Mouse (Mus musculus) Patski (cell line): ENCODE measurements around the gene Kif1b. TPM values are rescaled to one million over a fixed set of nuclear protein-coding genes. Genes with fewer than 3 reads are reported as not detected.
A peak's percentile ranks its signal among the peaks of the same experiment; 100 is the strongest.
"Not testable (repeated sequence)": the region's sequence is repeated elsewhere in the genome, so short reads cannot be mapped to it uniquely, and the experiment has no call there.

ENCODE experiments used
- ATAC-seq: fragments of 100-300 bp; one replicate; pipeline ENCODE4 v1.8.0; 2021
- CTCF ChIA-PET: fragments of 350-600 bp; sonication (Branson Sonifier 250); formaldehyde crosslinking; loops from one replicate; lab custom pipeline; 2022; ENCODE audit warnings: inconsistent platforms; lab: Charles Lee
- POLR2A ChIA-PET: fragments of 350-600 bp; sonication (Branson Sonifier 250); formaldehyde crosslinking; loops from one replicate; lab custom pipeline; 2022; ENCODE audit warnings: antibody characterized with exemption, inconsistent platforms; lab: Charles Lee
- DNase-seq: peaks from one replicate; pipeline ENCODE4 v3.0.0-alpha.2; 2011; ENCODE audit warnings: low read depth, low spot score
- H3K27me3 ChIP-seq: fragments of 371-371 bp; one replicate; pipeline ENCODE4 v1.5.1; 2021
- CTCF ChIP-seq: fragments of 100-300 bp; IDR thresholded peaks from one replicate; pipeline ENCODE4 v1.5.1; 2021
- in situ Hi-C: fragments of 300-500 bp; cut with MboI; formaldehyde crosslinking; loops from 3 replicates; pipeline ENCODE4 v1.11.1; 2018; ENCODE audit warnings: low pct_unique_long_range_greater_than_20kb, mixed read lengths
- polyA plus RNA-seq: library from polyadenylated mRNA; unstranded; gene quantifications from one replicate; pipeline ENCODE4 v1.2.3, GENCODE M21; 2021

Kif1b gene
- polyA plus RNA-seq, 1 experiment from 2014 or later, result 32.9 TPM

GRCm38 (mm10) chr4:149176645-149177044, 130.8 kb downstream of the Kif1b start:
- in situ Hi-C loops, result no loop called here
- ChIA-PET POLR2A (no interaction called here), CTCF (interaction anchor here (1.4 kb wide), 1 partner anchor 8 kb away, joined by 3 read pairs; no protein-coding TSS in a partner anchor)
- ATAC-seq, result no peak
- no peak for TF ChIP-seq CTCF
- no peaks in the 10 kb centered on the region for H3K27me3 ChIP-seq
- DNase-seq, result no peak

- no peak for DNase-seq
- CTCF ChIA-PET, result interaction anchor here (1.8 kb wide), 1 partner anchor 10 kb away, joined by 5 read pairs; no protein-coding TSS in a partner anchor
- POLR2A ChIA-PET, result no interaction called here
- TF ChIP-seq CTCF, result no peak
- in situ Hi-C loops, result no loop called here
- ATAC-seq, result no peak
- no peaks in the 10 kb centered on the region for H3K27me3 ChIP-seq
Observed at GRCm38 (mm10) chr4:149173661-149174060, 133.8 kb downstream of the Kif1b start.

- in situ Hi-C loops, result no loop called here
- DNase-seq (peak; percentile 70), ATAC-seq (peak; percentile 47)
- no peak for TF ChIP-seq CTCF
- H3K27me3 ChIP-seq, result no peaks in the 10 kb centered on the region
- CTCF ChIA-PET, result interaction anchor here (1.8 to 2.3 kb wide), 2 partner anchors 11 to 28 kb away, joined by 5 to 6 read pairs; no protein-coding TSS in a partner anchor
- POLR2A ChIA-PET, result no interaction called here
Observed at GRCm38 (mm10) chr4:149172666-149173065, 134.8 kb downstream of the Kif1b start.

GRCm38 (mm10) chr4:149172083-149172482, 135.4 kb downstream of the Kif1b start:
- no peak for TF ChIP-seq CTCF
- ATAC-seq (no peak), DNase-seq (no peak)
- in situ Hi-C loops, result no loop called here
- POLR2A ChIA-PET, result no interaction called here
- no peaks in the 10 kb centered on the region for H3K27me3 ChIP-seq
- CTCF ChIA-PET, result interaction anchor here (1.8 to 2.3 kb wide), 2 partner anchors 11 to 28 kb away, joined by 5 to 6 read pairs; no protein-coding TSS in a partner anchor

- in situ Hi-C loops, result no loop called here
- DNase-seq (no peak), ATAC-seq (no peak)
- POLR2A ChIA-PET, result no interaction called here
- no peak for TF ChIP-seq CTCF
- CTCF ChIA-PET, result interaction anchor here (2.3 kb wide), 1 partner anchor 27 kb away, joined by 6 read pairs; no protein-coding TSS in a partner anchor
- no peaks in the 10 kb centered on the region for H3K27me3 ChIP-seq
Observed at GRCm38 (mm10) chr4:149171581-149171981, 135.9 kb downstream of the Kif1b start.

GRCm38 (mm10) chr4:149170394-149170931, 137.0 kb downstream of the Kif1b start:
- H3K27me3 ChIP-seq, result no peaks in the 10 kb centered on the region
- POLR2A ChIA-PET, result no interaction called here
- ATAC-seq (no peak), DNase-seq (peak; percentile 43)
- CTCF ChIA-PET, result interaction anchor here (1.7 to 2.3 kb wide), 2 partner anchors 13 to 26 kb away, joined by 3 to 6 read pairs; no protein-coding TSS in a partner anchor
- no peak for TF ChIP-seq CTCF
- in situ Hi-C loops, result no loop called here

GRCm38 (mm10) chr4:149169926-149170325, 137.6 kb downstream of the Kif1b start:
- in situ Hi-C loops, DNase-seq, POLR2A ChIA-PET, H3K27me3 ChIP-seq, ATAC-seq: not testable (repeated sequence)
- CTCF ChIA-PET, result interaction anchor here (1.7 kb wide), 1 partner anchor 13 kb away, joined by 3 read pairs; no protein-coding TSS in a partner anchor

- in situ Hi-C loops, result no loop called here
- DNase-seq (no peak), ATAC-seq (no peak)
- no peak for TF ChIP-seq CTCF
- ChIA-PET POLR2A (interaction anchor here (0.6 kb wide), 2 partner anchors 59 to 137 kb away, joined by 3 to 5 read pairs; no protein-coding TSS in a partner anchor), CTCF (interaction anchor here (1.2 to 1.4 kb wide), 2 partner anchors 9 to 23 kb away, joined by 3 read pairs; no protein-coding TSS in a partner anchor)
- H3K27me3 ChIP-seq, result no peaks in the 10 kb centered on the region
Observed at GRCm38 (mm10) chr4:149168016-149168415, 139.5 kb downstream of the Kif1b start.

GRCm38 (mm10) chr4:149166957-149167611, 140.4 kb downstream of the Kif1b start:
- no peak for DNase-seq
- in situ Hi-C loops, result no loop called here

GRCm38 (mm10) chr4:149166215-149166946, 141.1 kb downstream of the Kif1b start, which contains the start of gene Pgd:
Gene Pgd, minus strand, starts transcription at chr4:149166771.
- DNase-seq (peak; percentile 59), ATAC-seq (peak; percentile 95)
- no peaks in the 10 kb centered on the region for H3K27me3 ChIP-seq
- TF ChIP-seq CTCF, result no peak
- in situ Hi-C loops, result no loop called here
- POLR2A ChIA-PET, result no interaction called here
- CTCF ChIA-PET, result no interaction called here

More at GRCm38 (mm10) chr4:149166957-149167611, 140.4 kb downstream of the Kif1b start:
- ATAC-seq, result no peak
- no peak for TF ChIP-seq CTCF
- ChIA-PET POLR2A (interaction anchor here (0.6 kb wide), 1 partner anchor 138 kb away, joined by 3 read pairs; no protein-coding TSS in a partner anchor), CTCF (interaction anchor here (1.2 kb wide), 1 partner anchor 22 kb away, joined by 3 read pairs; no protein-coding TSS in a partner anchor)
- H3K27me3 ChIP-seq, result no peaks in the 10 kb centered on the region
